Mouse (Mus musculus) large intestine, adult 2 months (tissue): ENCODE data around the gene Kif13a. TPM values are rescaled to one million over a fixed set of nuclear protein-coding genes. Genes with fewer than 3 reads are reported as not detected.

Experiments
- DNase-seq: peaks from one replicate; pipeline ENCODE4 v3.0.0-alpha.2; 2012; ENCODE audit warnings: low read depth, low spot score
- WGBS: fragments of 180-500 bp; shearing (Covaris S2); methylation state at CpG from one replicate; pipeline ENCODE4 v1.1.7; 2018; 5-methylcytosine and 5-hydroxymethylcytosine counted together
- polyA plus RNA-seq: library from polyadenylated mRNA; depleted of rRNA; stranded (reverse); fragments of >200 nt; gene quantifications from 2 replicates; pipeline ENCODE4 v1.2.3, GENCODE M21; 2012

Kif13a gene
- polyA plus RNA-seq, 1 experiment = 33.8 TPM

DNA sequence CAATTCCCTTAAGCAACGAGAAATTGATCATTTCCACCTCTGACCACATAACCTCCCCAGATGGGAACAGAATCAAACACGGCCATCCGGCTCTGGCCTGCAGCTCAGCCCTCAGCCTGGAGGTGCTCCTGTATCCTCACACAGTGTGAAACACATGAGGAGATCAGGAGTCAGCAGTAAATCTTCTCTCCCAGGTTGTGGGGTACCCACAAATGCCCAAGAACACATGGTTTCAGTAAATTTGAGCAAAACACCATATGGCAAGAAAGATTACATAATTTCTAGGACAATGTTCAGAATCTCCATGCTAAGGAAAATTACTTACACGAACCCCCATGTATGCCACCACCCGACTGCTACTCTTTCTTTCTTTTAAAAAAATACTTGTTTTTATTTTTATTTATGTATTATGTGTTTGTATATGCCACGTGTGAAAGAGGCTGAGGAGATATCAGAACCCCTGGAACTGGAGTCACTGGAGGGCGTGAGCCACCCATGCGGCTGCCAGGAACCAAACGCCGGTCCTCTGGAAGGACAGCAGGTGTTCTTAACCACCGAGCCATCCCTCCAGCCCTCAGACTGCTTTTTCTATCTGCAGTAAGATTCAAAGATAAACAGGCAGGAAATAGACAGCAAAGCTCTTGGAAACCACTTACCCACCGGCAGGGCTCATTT, 85.0 kb downstream of the Kif13a start:
- WGBS = 79% methylated on average over 12 of the region's 12 CpGs
- no peak for DNase-seq

DNA sequence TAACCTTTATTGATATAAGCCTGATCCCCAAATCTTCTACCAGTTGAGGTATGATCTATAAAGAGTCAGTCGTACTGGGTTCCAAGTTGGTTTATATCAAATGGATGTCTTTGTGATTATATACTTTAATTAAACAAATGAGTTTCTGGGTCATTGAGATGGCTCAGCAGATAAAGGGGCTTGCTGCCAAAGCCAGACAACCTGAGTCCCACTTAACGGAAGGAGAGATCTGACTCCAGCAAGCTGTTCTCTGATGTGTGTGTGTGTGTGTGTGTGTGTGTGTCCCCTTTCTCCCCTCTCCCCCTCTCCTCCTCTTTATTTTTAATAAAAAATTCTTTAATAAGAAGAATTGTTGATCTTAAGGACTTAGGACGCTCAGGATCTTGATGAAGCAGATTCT, 86.0 kb downstream of the Kif13a start:
- whole genome bisulfite sequencing = 78% methylated on average over 3 of the region's 3 CpGs
- no peak for DNase-seq

DNA sequence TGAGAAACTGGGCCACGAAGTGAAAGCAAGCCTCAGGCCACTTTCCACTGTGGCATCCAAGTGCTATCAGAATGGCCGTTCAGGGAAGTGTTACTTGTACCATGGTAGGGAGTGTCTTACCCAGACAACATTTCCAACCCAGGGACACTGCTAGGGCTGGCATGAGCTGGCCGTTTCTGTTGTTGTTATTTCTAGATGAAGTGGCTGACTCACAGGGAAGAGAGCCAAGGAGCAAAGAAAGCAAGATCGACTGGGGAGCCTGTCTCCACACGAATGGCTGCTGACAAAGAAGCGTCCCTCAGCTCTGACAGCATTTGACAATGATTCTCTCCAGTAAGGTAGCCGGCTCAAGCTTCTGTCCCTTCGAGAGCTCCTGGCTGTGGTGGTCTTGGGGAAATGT, 87.5 kb downstream of the Kif13a start:
- DNase-seq = peak; percentile 35
- WGBS = 49% methylated on average over 8 of the region's 8 CpGs

DNA sequence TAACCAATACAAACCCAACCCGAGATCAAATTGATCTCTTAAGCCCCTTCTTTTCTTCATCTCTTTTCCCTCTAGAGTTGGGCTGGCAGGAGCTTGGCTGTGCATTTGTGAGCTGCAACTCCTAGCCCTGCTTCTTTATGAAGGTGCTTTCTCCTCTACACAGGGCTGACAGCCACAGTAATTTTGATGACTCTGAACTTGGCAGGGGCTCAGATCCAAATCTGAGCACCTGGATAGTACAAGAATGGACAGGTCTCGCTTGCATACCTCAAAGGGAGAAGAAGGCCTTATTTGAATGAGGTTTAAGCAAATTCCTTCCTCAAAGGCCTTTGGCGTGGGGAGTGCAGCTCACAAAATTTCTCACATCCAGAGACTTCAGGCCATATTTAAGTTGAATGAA, 88.0 kb downstream of the Kif13a start:
- DNase-seq = no peak
- WGBS = 88% methylated on average over 3 of the region's 3 CpGs

DNA sequence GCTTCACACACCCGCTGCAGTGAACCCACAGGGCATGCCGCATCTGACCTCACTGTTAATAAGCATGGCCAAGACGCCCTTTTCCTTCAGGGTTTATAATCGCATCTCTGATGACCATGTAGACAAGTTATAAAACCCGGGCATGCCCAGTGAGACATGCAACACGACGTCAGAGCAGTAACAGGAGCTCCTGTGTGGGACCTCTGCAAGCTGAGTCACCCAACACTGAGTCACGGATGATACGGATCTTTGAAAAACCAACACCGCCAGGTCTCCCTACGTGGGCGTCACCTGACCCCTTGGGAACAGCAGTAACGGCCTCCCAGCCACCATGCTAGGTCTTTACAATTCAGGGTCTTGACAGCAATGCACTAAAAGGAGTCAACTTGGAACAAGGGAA, 89.0 kb downstream of the Kif13a start:
- peak; percentile 42 for DNase-seq
- WGBS = 71% methylated on average over 13 of the region's 13 CpGs

DNA sequence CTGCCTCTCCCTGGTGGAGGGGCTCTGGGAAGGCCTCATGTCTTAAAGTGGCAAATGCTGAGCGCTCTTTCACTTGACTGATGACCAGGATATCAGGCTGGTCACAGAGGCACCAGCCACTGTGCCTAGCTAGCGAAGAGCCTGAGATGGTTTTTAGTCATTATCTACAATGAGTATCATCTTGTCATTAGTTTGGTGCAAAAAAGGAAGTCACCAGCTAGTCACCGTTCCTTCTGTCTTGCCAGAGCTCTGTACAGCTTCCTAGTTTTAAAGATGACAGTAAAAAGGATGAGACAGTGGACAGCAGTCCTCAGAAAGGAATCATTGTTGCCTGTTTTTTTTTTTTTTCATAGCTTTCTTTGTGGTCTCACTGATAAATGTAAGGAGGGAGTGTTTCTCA, 90.4 kb downstream of the Kif13a start:
- DNase-seq = no peak
- WGBS = 95% methylated on average over 3 of the region's 3 CpGs

DNA sequence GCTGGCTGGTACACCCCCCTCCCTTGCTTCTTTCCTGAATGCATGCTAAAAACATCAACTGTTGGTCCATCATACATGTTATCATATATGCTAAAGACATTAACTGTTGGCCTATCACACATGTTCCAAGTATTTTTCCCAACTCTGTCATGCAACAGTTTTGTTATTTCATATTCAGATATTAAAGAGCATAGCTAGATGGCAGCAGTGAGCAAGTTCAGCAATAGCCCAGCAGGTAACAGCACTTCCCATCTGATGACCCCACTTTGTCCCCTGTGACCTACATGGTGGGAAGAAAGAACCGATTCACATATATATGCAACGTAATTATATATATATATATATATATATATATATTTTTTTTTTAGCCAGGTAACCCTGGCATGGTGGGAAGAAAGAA, 91.1 kb downstream of the Kif13a start:
- no peak for DNase-seq
- WGBS = 28% methylated on average over 2 of the region's 2 CpGs

DNA sequence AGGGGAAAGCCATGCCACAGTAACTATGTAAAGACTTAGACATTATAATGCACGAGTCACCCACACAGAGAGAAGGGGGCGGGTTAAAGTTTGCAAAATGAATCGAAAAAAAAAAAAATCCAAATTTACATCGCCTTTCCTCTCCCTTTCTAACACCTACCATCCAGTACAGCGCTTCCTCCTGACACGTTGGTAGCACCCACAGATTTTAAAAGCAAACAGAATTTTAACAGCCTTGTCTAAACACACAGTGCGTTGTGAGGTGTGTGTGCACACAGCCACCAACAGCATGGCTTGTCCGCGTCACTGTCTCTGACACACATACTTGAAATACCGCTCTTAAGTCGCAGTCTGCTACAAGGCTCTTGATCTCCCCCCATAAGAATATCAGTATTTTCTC, 94.3 kb downstream of the Kif13a start:
- 86% methylated on average over 11 of the region's 11 CpGs for WGBS
- no peak for DNase-seq

DNA sequence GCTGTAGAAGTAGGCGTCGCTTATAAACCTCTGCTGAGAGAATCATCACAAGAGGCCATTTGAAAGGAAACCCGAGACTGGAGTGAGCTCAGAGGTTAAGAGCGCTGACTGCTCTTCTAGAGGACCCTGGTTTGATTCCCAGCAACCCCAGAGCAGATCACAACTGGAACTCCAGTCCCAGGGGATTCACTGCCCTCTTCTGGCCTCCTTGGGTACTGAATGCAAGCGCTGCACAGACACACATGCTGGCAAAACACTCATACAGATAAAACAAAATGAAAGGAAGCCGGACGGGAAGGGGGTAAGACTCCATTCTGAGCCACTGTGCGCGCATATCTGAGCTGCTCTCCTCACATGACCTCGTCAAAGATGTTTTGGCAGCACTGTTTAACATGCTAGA, 94.9 kb downstream of the Kif13a start:
- no peak for DNase-seq
- 93% methylated on average over 10 of the region's 10 CpGs for WGBS

DNA sequence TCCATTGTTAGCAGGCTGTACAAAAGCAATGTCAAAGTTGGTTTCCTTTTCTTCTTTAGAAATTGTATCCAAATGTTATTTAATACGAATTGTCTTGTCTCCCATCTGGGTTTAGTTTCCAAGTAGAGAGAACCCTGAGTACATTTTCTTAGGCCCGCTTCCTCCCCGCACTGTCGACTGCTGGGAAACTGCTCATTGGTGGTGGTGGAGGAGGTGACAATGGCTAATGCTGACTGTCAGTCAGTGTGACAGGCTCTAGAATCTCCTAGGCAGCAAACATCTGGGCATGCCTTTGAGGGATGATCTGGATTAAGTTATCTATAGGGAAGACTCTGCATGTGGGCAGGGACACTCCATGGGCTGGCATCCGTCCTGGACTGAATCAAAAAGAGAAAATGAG, 96.1 kb downstream of the Kif13a start:
- DNase-seq = no peak
- WGBS = 87% methylated on average over 5 of the region's 5 CpGs

DNA sequence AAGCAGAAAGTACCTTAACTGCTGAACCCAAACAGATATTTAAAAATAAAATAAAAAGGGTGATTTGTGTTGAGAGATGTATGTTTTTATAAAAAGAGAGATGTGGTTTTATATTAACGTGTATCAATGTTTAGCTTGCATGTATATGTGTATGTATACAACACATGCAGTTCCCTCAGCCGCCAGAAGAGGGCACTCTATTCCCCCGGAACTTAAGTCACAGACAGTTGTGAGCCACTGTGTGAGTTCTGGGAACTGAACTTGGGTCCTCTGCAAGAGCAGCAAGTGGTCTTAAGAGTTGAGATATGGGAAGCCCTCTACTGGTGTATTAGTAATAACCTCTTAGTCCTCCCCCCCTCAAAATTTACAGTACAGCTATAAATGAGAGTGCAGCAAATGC, 96.7 kb downstream of the Kif13a start:
- DNase-seq = no peak
- 79% methylated on average over 3 of the region's 3 CpGs for WGBS

DNA sequence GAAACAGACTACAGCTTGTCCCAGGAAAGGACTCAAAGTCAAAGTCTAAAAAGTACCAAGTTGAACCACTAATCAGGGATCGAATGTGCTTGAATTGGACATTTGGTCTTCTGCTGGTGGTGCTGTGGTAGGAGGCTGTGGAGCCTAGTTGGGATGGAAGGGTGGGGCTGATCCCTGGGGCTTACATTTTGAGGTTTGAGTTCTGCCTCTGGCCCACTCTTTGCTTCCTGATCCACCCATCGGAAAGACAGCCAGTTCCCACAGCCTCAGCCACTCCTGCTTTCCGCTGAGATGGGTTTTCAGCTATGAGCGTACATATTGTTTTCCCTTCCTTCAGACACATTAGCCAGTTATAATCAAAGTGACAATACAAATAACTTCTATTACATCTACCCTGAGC, 106.4 kb downstream of the Kif13a start:
- 91% methylated on average over 4 of the region's 4 CpGs for WGBS
- DNase-seq = no peak

DNA sequence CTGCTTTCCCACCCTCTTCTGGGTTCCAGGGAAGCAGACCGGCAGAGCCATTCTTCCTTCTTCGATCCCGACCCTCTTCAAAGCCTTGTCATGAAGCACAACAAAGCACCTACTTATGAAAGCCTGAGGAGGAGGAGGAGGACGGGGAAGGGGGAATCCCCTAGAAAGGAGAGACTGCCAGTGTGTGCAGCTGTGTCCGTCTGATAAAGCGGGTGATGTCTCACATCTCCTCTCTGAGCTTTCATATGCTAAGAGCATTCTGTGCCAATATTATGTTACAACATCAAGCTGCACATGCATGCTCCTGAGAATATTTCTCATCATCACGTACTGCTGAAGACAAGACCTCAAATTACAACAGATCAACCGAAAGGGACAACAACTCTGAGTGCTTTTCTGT, 107.5 kb downstream of the Kif13a start:
- WGBS = 84% methylated on average over 8 of the region's 8 CpGs
- DNase-seq = no peak

DNA sequence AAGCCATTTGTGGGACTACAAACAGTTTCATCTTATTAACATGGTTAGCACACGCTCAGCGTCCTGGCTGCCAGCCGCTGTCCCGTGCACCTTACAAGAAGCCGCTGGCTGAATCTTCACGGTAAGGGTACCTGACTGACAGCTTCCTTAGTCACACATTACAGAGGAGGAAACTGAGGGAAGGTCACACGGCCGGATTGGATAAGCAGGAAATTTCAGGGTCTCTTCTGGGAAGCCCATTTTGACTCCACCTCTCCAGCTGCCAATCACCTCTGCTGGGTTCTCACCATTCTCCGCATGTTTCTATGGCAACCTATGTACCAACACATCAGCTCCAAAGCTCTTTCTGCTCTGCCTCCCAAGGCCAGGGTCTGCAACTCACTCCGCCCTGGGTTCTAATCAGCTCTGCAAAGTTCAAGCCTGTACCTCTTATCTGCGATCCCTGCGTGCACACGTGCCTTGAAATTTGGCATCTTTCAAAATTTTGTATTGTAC, 109.9 kb downstream of the Kif13a start:
- 84% methylated on average over 13 of the region's 13 CpGs for WGBS
- no peak for DNase-seq

DNA sequence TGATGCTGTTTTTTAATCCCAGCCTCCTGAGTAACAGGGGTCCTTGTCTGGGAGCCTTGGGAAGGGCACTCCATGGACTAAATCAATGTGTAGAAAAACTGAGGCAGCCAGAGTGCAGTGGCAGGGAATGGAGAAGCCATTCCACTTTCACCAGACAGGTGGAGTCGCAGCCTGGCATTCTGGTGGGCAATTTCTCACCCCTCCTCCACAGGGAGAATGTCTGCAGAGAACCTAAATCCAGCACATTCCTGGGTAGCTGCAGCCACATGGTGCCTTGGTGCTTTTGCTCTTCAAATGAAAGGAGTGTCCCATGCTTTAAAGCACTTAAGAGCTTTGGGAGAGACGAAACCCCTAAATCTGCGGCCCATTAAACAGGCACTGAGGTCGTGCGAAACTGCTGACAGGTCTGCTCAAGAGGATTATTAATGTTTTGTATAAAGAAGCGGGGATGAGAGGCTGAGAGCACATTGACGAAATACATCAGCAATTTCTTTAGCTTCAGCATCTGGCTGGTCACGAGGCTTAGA, 110.4 kb downstream of the Kif13a start:
- no peak for DNase-seq
- WGBS = 69% methylated on average over 8 of the region's 8 CpGs

DNA sequence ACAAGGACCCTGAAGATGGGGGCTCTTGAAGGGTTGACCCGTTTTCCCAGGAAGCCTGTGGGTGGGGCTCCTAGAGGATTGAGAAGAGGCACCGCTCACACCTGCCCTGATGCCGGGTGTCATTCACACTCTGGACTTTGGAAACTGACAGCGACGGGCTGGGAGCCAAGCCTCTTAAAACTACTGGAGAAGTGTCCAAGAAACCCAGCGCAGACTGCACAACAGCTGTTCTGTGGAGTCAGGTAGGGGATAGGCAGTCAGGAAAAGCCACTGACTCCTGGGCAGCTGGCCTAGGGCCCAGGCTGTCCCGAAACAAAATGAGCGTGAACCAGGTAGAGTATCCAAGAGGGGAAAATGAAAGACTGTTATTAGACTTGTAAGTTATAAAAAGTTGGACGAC, 111.3 kb downstream of the Kif13a start:
- DNase-seq = peak; percentile 84

DNA sequence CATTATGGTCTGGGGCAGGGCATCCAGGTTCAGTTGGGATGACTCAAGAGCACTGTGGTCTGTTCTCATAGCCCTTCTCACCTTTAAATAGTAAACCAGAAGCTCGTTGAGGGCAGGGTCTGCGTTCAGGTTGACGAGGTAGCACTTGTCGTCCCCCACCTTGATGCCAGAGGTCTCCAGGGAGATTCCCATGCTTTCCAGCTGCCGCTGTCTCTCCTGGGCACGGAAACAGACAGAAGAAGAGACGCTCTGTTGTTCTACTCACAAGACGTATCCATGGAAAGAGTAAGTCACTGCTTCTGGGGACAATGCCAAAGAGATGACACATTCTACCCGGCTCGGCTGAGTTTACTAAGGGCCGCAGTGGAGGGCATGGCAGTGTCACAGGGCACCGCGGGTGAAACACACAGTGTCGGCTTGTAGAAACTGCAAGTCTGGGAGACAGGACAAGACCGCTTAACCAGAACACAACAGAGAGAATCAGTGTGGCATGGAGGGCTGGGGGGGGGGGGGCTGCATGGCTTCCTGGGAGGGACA, 117.0 kb downstream of the Kif13a start:
- DNase-seq = no peak
- WGBS = 76% methylated on average over 15 of the region's 15 CpGs

More for the DNA sequence above, 111.3 kb downstream of the Kif13a start:
- WGBS = 25% methylated on average over 9 of the region's 9 CpGs

DNA sequence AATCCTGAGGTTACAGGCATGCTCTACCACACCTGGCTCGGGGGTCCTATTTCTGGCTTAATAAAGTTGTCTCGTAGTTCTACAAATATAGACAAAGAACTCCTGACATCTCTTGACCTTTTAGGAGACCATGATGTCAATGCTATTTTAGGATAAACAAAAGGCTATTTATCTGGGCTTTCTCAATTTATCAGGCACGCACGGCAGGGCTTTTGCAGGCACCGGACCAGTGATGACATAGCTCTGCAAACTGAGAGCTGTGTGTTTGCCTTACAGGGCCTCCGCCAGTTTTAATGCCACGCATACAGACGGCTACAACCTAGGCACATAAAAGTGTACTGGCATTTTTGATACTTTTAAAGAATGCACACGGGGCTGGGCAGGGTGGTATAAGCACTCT, 118.0 kb downstream of the Kif13a start:
- DNase-seq = no peak
- 74% methylated on average over 9 of the region's 9 CpGs for WGBS

DNA sequence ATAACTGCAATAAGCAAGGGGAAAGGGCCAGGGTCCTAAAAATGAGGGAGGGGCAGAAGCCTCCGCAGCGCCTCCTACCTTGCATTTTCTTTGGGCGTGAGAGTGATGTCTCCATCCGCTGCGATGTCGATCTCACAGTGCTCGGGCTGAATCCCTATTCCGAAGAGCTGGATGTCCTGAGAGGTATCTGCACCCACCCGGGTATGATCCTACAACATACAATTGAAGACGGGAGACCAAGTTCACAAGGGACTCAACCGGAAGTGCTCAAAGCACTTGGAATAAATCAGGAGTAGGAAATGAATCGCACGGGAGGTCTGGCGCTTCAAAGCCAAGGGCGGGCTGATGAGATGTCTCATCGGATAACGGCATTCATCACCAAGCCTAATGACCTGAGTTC, 119.1 kb downstream of the Kif13a start:
- DNase-seq = no peak
- 97% methylated on average over 17 of the region's 17 CpGs for WGBS

DNA sequence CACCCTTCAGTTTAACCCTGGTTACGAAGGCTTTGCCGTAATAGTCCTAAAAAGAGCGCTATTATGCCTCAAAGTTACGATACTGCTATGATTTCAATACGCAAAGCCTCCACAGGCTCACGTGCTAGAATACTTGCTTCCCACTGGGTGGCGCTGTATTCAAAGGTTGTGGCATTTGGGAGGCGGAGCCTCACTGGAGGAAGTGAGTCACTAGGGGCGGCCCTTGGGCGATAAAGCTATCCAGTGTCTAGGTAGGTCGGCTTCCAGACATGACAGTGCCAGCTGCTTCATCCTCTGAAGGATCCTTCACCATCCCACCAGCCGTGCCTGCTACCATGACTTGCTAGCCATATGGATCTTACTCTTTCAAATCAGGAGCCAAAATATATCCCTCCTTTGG, 119.6 kb downstream of the Kif13a start:
- 81% methylated on average over 12 of the region's 12 CpGs for WGBS
- peak; percentile 38 for DNase-seq

DNA sequence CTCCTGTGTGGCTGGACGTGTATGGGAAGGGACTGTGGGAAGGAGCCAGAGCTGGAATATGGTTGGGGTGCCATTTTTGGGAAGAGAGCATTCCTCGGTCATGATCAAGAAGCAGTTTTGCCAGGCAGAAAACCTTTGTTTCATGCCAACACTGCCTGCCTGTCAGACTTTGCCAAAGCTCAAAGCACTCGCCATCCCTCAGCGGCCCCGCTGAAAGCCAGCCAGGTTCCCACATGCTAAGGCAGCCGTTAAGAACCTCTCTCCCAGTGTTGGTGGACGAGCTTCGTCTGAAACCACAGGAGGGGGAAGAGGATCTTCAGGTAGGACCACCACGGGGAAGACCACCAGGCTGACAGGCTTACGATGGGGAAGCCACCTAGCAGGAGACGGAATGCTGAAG, 121.8 kb downstream of the Kif13a start:
- DNase-seq = no peak
- WGBS = 91% methylated on average over 11 of the region's 11 CpGs
